ENCODE assay signal across 11 mouse cellular contexts in the genomic region with DNA sequence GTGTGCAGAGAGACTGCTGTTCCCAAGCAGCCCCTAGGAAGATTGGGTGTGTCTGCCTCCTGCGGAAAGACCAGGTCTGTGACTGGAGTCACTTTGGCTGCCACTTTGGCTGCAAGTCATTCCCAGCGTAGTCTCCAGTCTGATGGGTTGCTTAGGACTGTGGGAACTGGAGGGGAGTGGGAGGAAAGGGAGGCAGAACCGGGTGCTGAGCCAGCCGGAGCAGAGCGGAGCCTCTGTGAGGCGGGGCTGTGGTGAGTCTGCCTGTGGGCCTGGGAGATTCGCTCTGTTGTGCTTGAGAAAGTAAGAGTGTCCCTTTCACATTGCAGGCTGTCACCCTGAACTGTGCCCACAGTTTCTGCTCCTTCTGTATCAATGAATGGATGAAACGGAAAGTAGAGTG.
"Had no signal": no experiment of that assay in that cellular context is flagged by ENCODE, and none has a peak within 500 bp of the region (broad histone marks: within the 10 kb centered on the region; RNA-seq: fewer than 3 reads in every experiment).

No protein-coding gene starts in this region.

- H3K9me3 ChIP-seq: intestine, embryonic 15.5 days; kidney, embryonic 15.5 days; limb, embryonic 12.5 days; limb, embryonic 15.5 days; stomach, embryonic 15.5 days had no signal

- H3K4me3 ChIP-seq: intestine, embryonic 15.5 days; kidney, embryonic 15.5 days; left cerebral cortex, adult 2 months; limb, embryonic 12.5 days; limb, embryonic 15.5 days; stomach, embryonic 15.5 days had no signal

- ATAC-seq: hindbrain, embryonic 16.5 days; intestine, embryonic 15.5 days had no signal

- H3K9ac ChIP-seq: intestine, embryonic 15.5 days; kidney, embryonic 15.5 days; limb, embryonic 12.5 days; limb, embryonic 15.5 days; liver, embryonic 14.5 days; stomach, embryonic 15.5 days had no signal

- H3K27me3 ChIP-seq: intestine, embryonic 15.5 days; kidney, embryonic 15.5 days; limb, embryonic 12.5 days; limb, embryonic 15.5 days; stomach, embryonic 15.5 days had no signal

- DNase-seq: kidney, adult 11 months; lung, adult 18-20 months had no signal

- H3K4me2 ChIP-seq: intestine, embryonic 15.5 days; kidney, embryonic 15.5 days; limb, embryonic 12.5 days; limb, embryonic 15.5 days; midbrain, embryonic 11.5 days; stomach, embryonic 15.5 days had no signal

- H3K4me1 ChIP-seq: intestine, embryonic 15.5 days; kidney, embryonic 15.5 days; limb, embryonic 12.5 days; limb, embryonic 15.5 days; stomach, embryonic 15.5 days had no signal

- H3K27ac ChIP-seq: intestine, embryonic 15.5 days; kidney, embryonic 15.5 days; left cerebral cortex, adult 2 months; limb, embryonic 12.5 days; limb, embryonic 15.5 days; liver, embryonic 14.5 days; stomach, embryonic 15.5 days had no signal
